Mouse (Mus musculus) heart, adult 2 months (tissue): ENCODE data around the gene Msh2.

Source experiments
- CTCF ChIP-seq: fragments of 200-600 bp; IDR thresholded peaks from 2 replicates; pipeline ENCODE4 v1.8.1; 2022; ENCODE audit warnings: antibody characterized with exemption, mild to moderate bottlenecking, moderate library complexity
- EP300 ChIP-seq: fragments of 200-500 bp; IDR thresholded peaks from 2 replicates; pipeline ENCODE4 v1.6.1; 2011; ENCODE audit warnings: low read depth, low read length, control low read depth; ENCODE audit not compliant: insufficient read depth
- POLR2A ChIP-seq: fragments of 200-500 bp; IDR thresholded peaks from 2 replicates; pipeline ENCODE4 v1.6.1; 2011; ENCODE audit warnings: mild to moderate bottlenecking, low read depth, low read length, control low read depth; ENCODE audit not compliant: insufficient read depth

DNA sequence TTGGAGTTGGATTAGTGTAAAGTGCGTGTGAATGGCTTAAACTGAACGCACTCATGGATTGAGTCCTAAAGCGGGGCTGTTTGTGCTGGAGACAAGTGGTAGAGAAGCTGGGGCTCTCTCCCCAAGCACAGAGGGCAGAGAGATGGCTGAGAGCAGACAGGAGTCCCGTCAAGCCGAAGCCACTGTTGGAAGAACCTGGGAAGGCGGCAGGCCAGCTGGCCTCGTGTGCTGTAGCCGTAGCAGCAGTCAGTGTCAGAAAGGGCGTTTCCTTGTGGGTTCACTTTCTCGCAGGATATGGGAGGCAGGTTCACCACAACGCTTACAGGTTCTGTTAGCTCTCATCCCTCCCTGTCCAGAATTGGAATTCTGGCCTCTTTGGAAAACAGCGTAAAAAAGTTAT lies 31.1 kb upstream of the Msh2 start:
- no peak for TF ChIP-seq CTCF
- TF ChIP-seq POLR2A = no peak
- TF ChIP-seq EP300 = no peak
